Mouse (Mus musculus): ENCODE data around the gene Slc25a28.

DNA sequence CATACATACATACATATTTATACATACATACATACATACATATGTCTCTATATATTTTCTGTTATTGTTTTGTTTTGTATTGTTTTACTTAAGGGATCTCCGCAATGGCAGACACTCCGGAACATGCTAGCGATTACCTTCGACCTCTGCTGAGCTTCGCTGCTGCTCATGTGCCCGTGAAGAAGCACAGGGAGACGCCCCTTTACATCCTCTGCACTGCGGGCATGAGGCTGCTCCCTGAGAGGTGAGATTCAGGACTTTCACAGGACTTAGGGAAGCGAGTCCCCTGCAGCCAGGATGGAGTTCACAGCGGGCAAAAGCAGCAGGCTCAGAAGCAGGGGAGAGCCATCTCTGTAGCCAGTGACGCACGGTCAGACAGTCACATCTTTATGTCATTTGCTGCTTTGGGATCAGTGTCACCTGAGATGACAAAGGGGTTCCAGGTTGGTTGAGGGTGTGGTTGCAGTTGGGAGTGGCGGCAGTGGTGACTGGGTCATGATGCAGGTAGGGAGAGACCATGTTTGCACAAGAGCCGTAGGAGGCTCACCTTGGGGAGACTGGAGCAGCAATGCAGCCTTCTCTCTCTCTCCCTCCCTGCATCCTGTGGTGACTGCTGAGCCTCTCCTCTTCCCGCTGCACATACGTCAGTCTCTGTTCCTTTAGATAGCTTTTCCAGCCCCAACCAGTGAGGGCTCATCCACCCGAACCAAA is 30.3 kb upstream of the Slc25a28 start:
- TF ChIP-seq MAFK (IDR thresholded peaks at IDR 0.05; ENCODE audit: insufficient read depth, low read depth, low read length) (no peak), ZC3H11A (IDR thresholded peaks at IDR 0.05; ENCODE audit: borderline replicate concordance, low read depth, low read length) (no peak), ZNF384 (IDR thresholded peaks at IDR 0.05; ENCODE audit: low read depth, low read length) (no peak), CHD2 (IDR thresholded peaks at IDR 0.05; ENCODE audit: low read depth, low read length) (no peak)
